Mouse (Mus musculus): Measurements from ENCODE around the gene Lrrc10.
A peak's percentile ranks its signal among the peaks of the same experiment; 100 is the strongest.

DNA sequence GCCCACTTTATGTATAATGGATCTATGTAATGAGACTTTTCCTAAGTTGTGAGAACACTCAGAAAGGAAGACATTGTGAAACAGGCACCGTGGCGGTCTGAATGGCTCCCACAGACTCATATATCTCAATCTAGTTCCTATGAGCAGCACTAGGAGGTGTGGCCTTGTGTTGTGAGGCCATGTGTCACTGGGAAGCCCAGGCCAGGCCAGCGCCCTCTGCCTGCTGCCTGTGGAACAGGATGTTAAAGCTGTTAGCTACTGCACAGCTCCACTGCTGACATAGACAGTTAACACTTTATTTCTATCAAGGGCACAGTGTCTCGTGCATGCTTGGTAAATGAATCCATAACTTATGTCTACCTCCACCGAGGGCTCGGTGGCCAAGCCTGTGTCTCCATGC lies 33.1 kb downstream of the Lrrc10 start:
- TF ChIP-seq CTCF (IDR thresholded peaks at IDR 0.05; ENCODE audit: extremely low read depth, insufficient read length, insufficient replicate concordance, low read depth, low read length), result peak; percentile 54; the same call in 1 of the 2 replicates
- TF ChIP-seq POLR2A (IDR thresholded peaks at IDR 0.05; ENCODE audit: low read depth, low read length), result no peak
